Mouse (Mus musculus): ENCODE data around the gene Mgat5. TPM values are rescaled to one million over a fixed set of nuclear protein-coding genes. Genes with fewer than 3 reads are reported as not detected.

Gene Mgat5
- polyA plus RNA-seq, 1 experiment from 2014 or later: 5.2 TPM

GRCm38 (mm10) chr1:127217665-127218064 is 12.8 kb downstream of the Mgat5 start:
- no peak overlapping the region for H3K9ac ChIP-seq
- DNase-seq (no peak), ATAC-seq (ENCODE audit: insufficient read depth) (no peak)
- 58% methylated on average over 4 of the region's 4 CpGs for WGBS
- no peaks in the 10 kb centered on the region for H3K36me3 ChIP-seq (ENCODE audit: insufficient read depth)
- H3K27me3 ChIP-seq (ENCODE audit: insufficient read depth, low read length): no peaks in the 10 kb centered on the region
- H3K4me3 ChIP-seq (ENCODE audit: low read depth, low read length): no peak overlapping the region
- H3K27ac ChIP-seq (ENCODE audit: low read depth): no peak overlapping the region
- no peak overlapping the region for H3K4me2 ChIP-seq
- no peak for TF ChIP-seq CTCF (IDR thresholded peaks at IDR 0.05; ENCODE audit: low read depth)
- no peaks in the 10 kb centered on the region for H3K9me3 ChIP-seq (ENCODE audit: low read depth, low read length)
- H3K4me1 ChIP-seq (ENCODE audit: insufficient read depth): no peaks in the 10 kb centered on the region; the same call in 1 of the 2 replicates

GRCm38 (mm10) chr1:127218182-127218581 is 13.4 kb downstream of the Mgat5 start:
- TF ChIP-seq CTCF (IDR thresholded peaks at IDR 0.05; ENCODE audit: low read depth): no peak
- WGBS: 77% methylated on average over 7 of the region's 7 CpGs
- Histone ChIP-seq H3K9me3 (ENCODE audit: low read depth, low read length) (no peaks in the 10 kb centered on the region), H3K36me3 (ENCODE audit: insufficient read depth) (no peaks in the 10 kb centered on the region), H3K27ac (ENCODE audit: low read depth) (no peak overlapping the region), H3K27me3 (ENCODE audit: insufficient read depth, low read length) (no peaks in the 10 kb centered on the region), H3K4me3 (ENCODE audit: low read depth, low read length) (no peak overlapping the region), H3K4me2 (no peak overlapping the region), H3K4me1 (ENCODE audit: insufficient read depth) (no peaks in the 10 kb centered on the region; the same call in 1 of the 2 replicates), H3K9ac (no peak overlapping the region)
- DNase-seq: no peak
- ATAC-seq (ENCODE audit: insufficient read depth): no peak

GRCm38 (mm10) chr1:127219161-127219560 is 14.3 kb downstream of the Mgat5 start:
- Histone ChIP-seq H3K4me2 (no peak overlapping the region), H3K36me3 (ENCODE audit: insufficient read depth) (no peaks in the 10 kb centered on the region), H3K27ac (ENCODE audit: low read depth) (no peak overlapping the region), H3K9me3 (ENCODE audit: low read depth, low read length) (no peaks in the 10 kb centered on the region), H3K4me3 (ENCODE audit: low read depth, low read length) (no peak overlapping the region), H3K27me3 (ENCODE audit: insufficient read depth, low read length) (no peaks in the 10 kb centered on the region), H3K4me1 (ENCODE audit: insufficient read depth) (no peaks in the 10 kb centered on the region; the same call in 1 of the 2 replicates), H3K9ac (no peak overlapping the region)
- ATAC-seq (ENCODE audit: insufficient read depth) (no peak), DNase-seq (no peak)
- 74% methylated on average over 4 of the region's 4 CpGs for WGBS
- TF ChIP-seq CTCF (IDR thresholded peaks at IDR 0.05; ENCODE audit: low read depth): no peak

GRCm38 (mm10) chr1:127219621-127220020 is 14.8 kb downstream of the Mgat5 start:
- ATAC-seq (ENCODE audit: insufficient read depth): no peak
- WGBS: 85% methylated on average over 4 of the region's 4 CpGs
- no peak overlapping the region for H3K27ac ChIP-seq (ENCODE audit: low read depth)

GRCm38 (mm10) chr1:127221998-127222736 is 17.4 kb downstream of the Mgat5 start:
- TF ChIP-seq CTCF (IDR thresholded peaks at IDR 0.05; ENCODE audit: low read depth): no peak
- Histone ChIP-seq H3K27me3 (ENCODE audit: insufficient read depth, low read length) (no peaks in the 10 kb centered on the region), H3K4me1 (ENCODE audit: insufficient read depth) (no peaks in the 10 kb centered on the region; the same call in 1 of the 2 replicates), H3K4me3 (ENCODE audit: low read depth, low read length) (no peak overlapping the region), H3K4me2 (no peak overlapping the region), H3K36me3 (ENCODE audit: insufficient read depth) (no peaks in the 10 kb centered on the region), H3K9me3 (ENCODE audit: low read depth, low read length) (no peaks in the 10 kb centered on the region), H3K27ac (ENCODE audit: low read depth) (no peak overlapping the region), H3K9ac (no peak overlapping the region)
- WGBS: 83% methylated on average over 8 of the region's 8 CpGs
- DNase-seq (no peak), ATAC-seq (ENCODE audit: insufficient read depth) (no peak)

More at GRCm38 (mm10) chr1:127219621-127220020, 14.8 kb downstream of the Mgat5 start:
- no peak for DNase-seq
- Histone ChIP-seq H3K4me3 (ENCODE audit: low read depth, low read length) (no peak overlapping the region), H3K4me2 (no peak overlapping the region), H3K36me3 (ENCODE audit: insufficient read depth) (no peaks in the 10 kb centered on the region), H3K9ac (no peak overlapping the region), H3K4me1 (ENCODE audit: insufficient read depth) (no peaks in the 10 kb centered on the region; the same call in 1 of the 2 replicates), H3K27me3 (ENCODE audit: insufficient read depth, low read length) (no peaks in the 10 kb centered on the region), H3K9me3 (ENCODE audit: low read depth, low read length) (no peaks in the 10 kb centered on the region)
- TF ChIP-seq CTCF (IDR thresholded peaks at IDR 0.05; ENCODE audit: low read depth): no peak

GRCm38 (mm10) chr1:127225060-127225459 is 20.2 kb downstream of the Mgat5 start:
- no peak overlapping the region for H3K4me2 ChIP-seq
- no peak for ATAC-seq (ENCODE audit: insufficient read depth)
- no peak overlapping the region for H3K27ac ChIP-seq (ENCODE audit: low read depth)
- no peak overlapping the region for H3K4me3 ChIP-seq (ENCODE audit: low read depth, low read length)
- no peaks in the 10 kb centered on the region for H3K9me3 ChIP-seq (ENCODE audit: low read depth, low read length)
- no peaks in the 10 kb centered on the region for H3K36me3 ChIP-seq (ENCODE audit: insufficient read depth)
- TF ChIP-seq CTCF (IDR thresholded peaks at IDR 0.05; ENCODE audit: low read depth): no peak
- no peak for DNase-seq
- WGBS: 83% methylated on average over 5 of the region's 5 CpGs
- H3K27me3 ChIP-seq (ENCODE audit: insufficient read depth, low read length): no peaks in the 10 kb centered on the region
- H3K9ac ChIP-seq: no peak overlapping the region
- no peaks in the 10 kb centered on the region for H3K4me1 ChIP-seq (ENCODE audit: insufficient read depth)

GRCm38 (mm10) chr1:127229011-127229410 is 24.2 kb downstream of the Mgat5 start:
- no peaks in the 10 kb centered on the region for H3K4me1 ChIP-seq (ENCODE audit: insufficient read depth)
- H3K27me3 ChIP-seq (ENCODE audit: insufficient read depth, low read length): no peaks in the 10 kb centered on the region
- 84% methylated on average over 2 of the region's 2 CpGs for WGBS
- no peak for ATAC-seq (ENCODE audit: insufficient read depth)
- H3K4me2 ChIP-seq: no peak overlapping the region
- H3K27ac ChIP-seq (ENCODE audit: low read depth): no peak overlapping the region
- TF ChIP-seq CTCF (IDR thresholded peaks at IDR 0.05; ENCODE audit: low read depth): no peak
- no peaks in the 10 kb centered on the region for H3K36me3 ChIP-seq (ENCODE audit: insufficient read depth)
- no peak for DNase-seq
- H3K4me3 ChIP-seq (ENCODE audit: low read depth, low read length): no peak overlapping the region
- H3K9ac ChIP-seq: no peak overlapping the region
- H3K9me3 ChIP-seq (ENCODE audit: low read depth, low read length): no peaks in the 10 kb centered on the region

Measured in lung, embryonic 14.5 days (tissue).